Mouse (Mus musculus) limb, embryonic 12.5 days (tissue): Measurements from ENCODE around the gene Tmem91. TPM values are rescaled to one million over a fixed set of nuclear protein-coding genes. Genes with fewer than 3 reads are reported as not detected.
A peak's percentile ranks its signal among the peaks of the same experiment; 100 is the strongest.

Experiments
- ATAC-seq: fragments of 200-750 bp; cut with Nextera tagmentation; 2 replicates; pipeline ENCODE4 v1.8.0; 2017; ENCODE audit warnings: low read depth, moderate TSS enrichment; ENCODE audit not compliant: insufficient number of reproducible peaks, insufficient read depth, low FRiP score, low TSS enrichment
- H3K27ac ChIP-seq: fragments of 300-500 bp; sonication (generic); 2 replicates; pipeline ENCODE4 v1.5.1; 2016; ENCODE audit warnings: mild to moderate bottlenecking, moderate library complexity
- H3K27me3 ChIP-seq: fragments of 300-500 bp; sonication (generic); 2 replicates; pipeline ENCODE4 v1.6.1; 2016; ENCODE audit warnings: mild to moderate bottlenecking, moderate library complexity
- H3K36me3 ChIP-seq: fragments of 300-500 bp; sonication (generic); 2 replicates; pipeline ENCODE4 v1.6.1; 2016; ENCODE audit warnings: mild to moderate bottlenecking, moderate library complexity
- H3K4me1 ChIP-seq: fragments of 300-500 bp; sonication (generic); replicated peaks from 2 replicates; pipeline ENCODE4 v1.6.1; 2016
- H3K4me2 ChIP-seq: fragments of 300-500 bp; sonication (generic); 2 replicates; pipeline ENCODE4 v1.6.1; 2016; ENCODE audit warnings: mild to moderate bottlenecking, moderate library complexity
- H3K4me3 ChIP-seq: fragments of 300-500 bp; sonication (generic); replicated peaks from 2 replicates; pipeline ENCODE4 v1.5.1; 2016; ENCODE audit warnings: mild to moderate bottlenecking
- H3K9ac ChIP-seq: fragments of 300-500 bp; sonication (generic); replicated peaks from 2 replicates; pipeline ENCODE4 v1.6.1; 2016; ENCODE audit warnings: mild to moderate bottlenecking, moderate library complexity
- H3K9me3 ChIP-seq: fragments of 300-500 bp; sonication (generic); 2 replicates; pipeline ENCODE4 v1.6.1; 2016; ENCODE audit warnings: mild to moderate bottlenecking, moderate library complexity
- WGBS: fragments of 180-500 bp; shearing (Covaris S2); methylation state at CpG from one replicate; pipeline ENCODE4 v1.1.7; 2016; 5-methylcytosine and 5-hydroxymethylcytosine counted together
- polyA plus RNA-seq: library from polyadenylated mRNA; unstranded; fragments of >200 nt; fragmentation: Nextera tagmentation; extraction: Ambion mirVana; gene quantifications from 2 replicates; pipeline ENCODE4 v1.2.1, GENCODE M21; 2016

The Tmem91 gene
- polyA plus RNA-seq, 1 experiment from 2014 or later, result 3.1 TPM

- Histone ChIP-seq H3K4me3 (peak overlapping the region; percentile 61), H3K9me3 (no peaks in the 10 kb centered on the region), H3K4me1 (peaks cover 12% of the 10 kb centered on the region), H3K9ac (no peak overlapping the region), H3K36me3 (no peaks in the 10 kb centered on the region), H3K4me2 (peak overlapping the region; percentile 59), H3K27me3 (peaks cover 41% of the 10 kb centered on the region), H3K27ac (no peak overlapping the region)
- no peak for ATAC-seq
- 65% methylated on average over 15 of the region's 15 CpGs for WGBS
Observed at GRCm38 (mm10) chr7:25681341-25682231, 6.6 kb upstream of the Tmem91 start.

DNA sequence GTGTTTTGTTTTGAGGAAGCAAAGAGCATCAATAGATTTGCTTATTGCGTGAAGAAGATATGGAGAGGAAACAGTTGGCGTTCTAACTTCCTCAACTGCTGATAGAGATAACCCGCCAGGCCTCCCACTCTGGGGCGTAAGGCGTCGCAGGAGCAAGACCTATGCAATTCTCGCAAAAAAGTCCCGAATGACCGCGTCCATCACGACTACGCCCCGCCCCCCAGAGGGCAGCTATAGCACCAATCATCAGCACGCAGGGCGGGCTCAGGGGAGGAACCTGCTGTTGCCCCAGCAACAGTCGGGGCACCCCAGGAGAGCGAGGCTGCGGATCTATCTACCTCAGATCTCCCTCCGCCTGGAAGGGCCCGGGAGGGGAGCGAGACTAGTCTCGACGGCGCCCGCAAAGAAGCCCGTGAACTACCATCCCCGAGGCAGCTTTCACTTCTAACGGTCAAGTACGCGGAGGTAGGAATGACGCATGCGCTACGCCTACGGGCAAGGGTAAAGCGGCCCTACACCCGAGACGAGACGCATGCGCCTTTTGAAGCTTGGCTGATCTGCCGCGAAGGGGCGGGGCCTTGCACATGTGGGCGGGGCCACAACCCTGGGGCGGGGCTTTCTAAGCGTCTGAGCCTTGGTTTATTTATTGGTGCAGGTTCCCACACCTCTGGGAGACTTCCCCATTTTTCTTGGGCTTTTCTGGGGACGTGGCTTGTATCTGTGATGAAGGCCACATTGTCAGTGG lies 5.7 kb upstream of the Tmem91 start, which contains the start of gene B9d2:
B9d2 (plus strand) TSS at position 267 of the 745 bp plus-strand sequence.
- no peaks in the 10 kb centered on the region for H3K36me3 ChIP-seq
- peaks cover 41% of the 10 kb centered on the region for H3K27me3 ChIP-seq
- H3K9ac ChIP-seq, result peak within 1 kb of the TSS; percentile 60; the same call in 1 of the 2 replicates
- ATAC-seq, result peak; percentile 93
- peak within 1 kb of the TSS; percentile 61 for H3K4me3 ChIP-seq
- H3K27ac ChIP-seq, result peak within 1 kb of the TSS; percentile 94
- no peaks in the 10 kb centered on the region for H3K9me3 ChIP-seq
- under 1% methylated on average over 46 of the region's 46 CpGs for WGBS
- peak within 1 kb of the TSS; percentile 59 for H3K4me2 ChIP-seq
- H3K4me1 ChIP-seq, result peaks cover 4% of the 10 kb centered on the region; the same call in 1 of the 2 replicates

GRCm38 (mm10) chr7:25679971-25680370 lies 5.0 kb upstream of the Tmem91 start:
- WGBS, result 14% methylated on average over 6 of the region's 6 CpGs
- peaks cover 9% of the 10 kb centered on the region for H3K4me1 ChIP-seq

DNA sequence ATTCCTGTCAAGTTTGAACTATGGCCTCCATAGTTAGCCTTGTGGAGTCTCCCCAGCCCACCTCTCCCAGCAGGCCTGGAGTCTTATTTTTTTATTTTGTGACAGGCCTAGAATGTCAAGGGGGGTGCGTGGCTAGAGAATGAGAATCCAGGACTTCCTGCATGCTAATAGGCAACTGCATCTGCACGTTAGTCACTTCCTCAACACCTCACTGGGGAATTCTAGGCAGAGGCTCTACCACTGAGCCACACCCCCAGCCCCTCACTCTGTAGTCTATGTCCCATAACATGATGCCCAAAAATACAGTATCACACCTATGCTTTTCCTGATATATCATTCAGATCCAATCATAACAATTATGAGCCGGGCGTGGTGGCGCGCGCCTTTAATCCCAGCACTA lies 2.0 kb upstream of the Tmem91 start:
- H3K4me2 ChIP-seq, result no peak overlapping the region
- H3K27ac ChIP-seq, result no peak overlapping the region
- no peaks in the 10 kb centered on the region for H3K9me3 ChIP-seq
- no peak overlapping the region for H3K4me3 ChIP-seq
- no peak for ATAC-seq
- WGBS, result 89% methylated on average over 7 of the region's 7 CpGs
- H3K4me1 ChIP-seq, result peaks cover 16% of the 10 kb centered on the region
- no peaks in the 10 kb centered on the region for H3K36me3 ChIP-seq
- peaks cover 63% of the 10 kb centered on the region for H3K27me3 ChIP-seq
- no peak overlapping the region for H3K9ac ChIP-seq

More at GRCm38 (mm10) chr7:25679971-25680370, 5.0 kb upstream of the Tmem91 start:
- H3K4me3 ChIP-seq, result peak overlapping the region; percentile 61
- H3K4me2 ChIP-seq, result peak overlapping the region; percentile 59
- no peak overlapping the region for H3K9ac ChIP-seq
- ATAC-seq, result no peak
- peaks cover 41% of the 10 kb centered on the region for H3K27me3 ChIP-seq
- no peaks in the 10 kb centered on the region for H3K36me3 ChIP-seq
- H3K9me3 ChIP-seq, result no peaks in the 10 kb centered on the region
- H3K27ac ChIP-seq, result 0 out of 2 replicates have a peak overlapping the region, but pooled peaks have one; percentile 94

GRCm38 (mm10) chr7:25676085-25676781 lies 1.3 kb upstream of the Tmem91 start:
- H3K4me3 ChIP-seq, result no peak overlapping the region
- no peak overlapping the region for H3K9ac ChIP-seq
- no peak overlapping the region for H3K4me2 ChIP-seq
- H3K36me3 ChIP-seq, result no peaks in the 10 kb centered on the region
- peaks cover 63% of the 10 kb centered on the region for H3K27me3 ChIP-seq
- WGBS, result 76% methylated on average over 15 of the region's 15 CpGs
- no peak for ATAC-seq
- no peak overlapping the region for H3K27ac ChIP-seq
- peaks cover 12% of the 10 kb centered on the region for H3K4me1 ChIP-seq
- no peaks in the 10 kb centered on the region for H3K9me3 ChIP-seq

- WGBS, result 45% methylated on average over 6 of the region's 6 CpGs
- H3K36me3 ChIP-seq, result no peaks in the 10 kb centered on the region
- H3K4me1 ChIP-seq, result peaks cover 11% of the 10 kb centered on the region
- H3K9ac ChIP-seq, result no peak overlapping the region
- ATAC-seq, result no peak
- H3K27ac ChIP-seq, result no peak overlapping the region
- H3K9me3 ChIP-seq, result no peaks in the 10 kb centered on the region
- H3K27me3 ChIP-seq, result peaks cover 63% of the 10 kb centered on the region
- H3K4me2 ChIP-seq, result peak overlapping the region; percentile 58
- H3K4me3 ChIP-seq, result peak overlapping the region; percentile 35; the same call in 1 of the 2 replicates
Observed at GRCm38 (mm10) chr7:25675405-25675804, 439 bp upstream of the Tmem91 start.

- peak overlapping the region; percentile 35 for H3K4me3 ChIP-seq
- peak overlapping the region; percentile 40; the same call in 1 of the 2 replicates for H3K9ac ChIP-seq
Observed at GRCm38 (mm10) chr7:25674297-25674696, 669 bp downstream of the Tmem91 start.

DNA sequence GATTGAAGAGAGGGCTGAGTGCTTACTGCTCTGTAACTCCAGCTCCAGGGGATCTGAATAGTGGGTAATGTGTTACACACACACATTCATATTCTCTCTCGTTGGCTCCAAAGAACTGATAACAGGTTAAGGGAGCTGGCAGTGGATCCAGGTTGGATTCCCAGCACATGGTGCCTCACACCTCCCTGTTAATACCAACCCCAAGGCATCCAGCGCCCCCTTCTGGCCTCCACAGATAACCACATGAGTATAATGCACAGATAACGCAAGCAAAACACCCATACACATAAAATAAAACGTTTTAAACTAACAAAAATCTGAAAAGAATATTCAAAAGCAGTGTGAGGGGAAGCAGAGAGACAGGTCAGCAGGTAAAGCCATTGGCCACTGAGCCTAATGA lies 2.5 kb downstream of the Tmem91 start:
- Histone ChIP-seq H3K4me3 (no peak overlapping the region), H3K4me1 (peaks cover 11% of the 10 kb centered on the region)
- 48% methylated on average over 4 of the region's 4 CpGs for WGBS

More at GRCm38 (mm10) chr7:25674297-25674696, 669 bp downstream of the Tmem91 start:
- H3K27ac ChIP-seq, result no peak overlapping the region
- no peaks in the 10 kb centered on the region for H3K9me3 ChIP-seq
- H3K4me1 ChIP-seq, result peaks cover 11% of the 10 kb centered on the region
- no peak for ATAC-seq
- peak overlapping the region; percentile 58 for H3K4me2 ChIP-seq
- peaks cover 4% of the 10 kb centered on the region for H3K36me3 ChIP-seq
- peaks cover 60% of the 10 kb centered on the region for H3K27me3 ChIP-seq
- WGBS, result 25% methylated on average over 9 of the region's 9 CpGs

DNA sequence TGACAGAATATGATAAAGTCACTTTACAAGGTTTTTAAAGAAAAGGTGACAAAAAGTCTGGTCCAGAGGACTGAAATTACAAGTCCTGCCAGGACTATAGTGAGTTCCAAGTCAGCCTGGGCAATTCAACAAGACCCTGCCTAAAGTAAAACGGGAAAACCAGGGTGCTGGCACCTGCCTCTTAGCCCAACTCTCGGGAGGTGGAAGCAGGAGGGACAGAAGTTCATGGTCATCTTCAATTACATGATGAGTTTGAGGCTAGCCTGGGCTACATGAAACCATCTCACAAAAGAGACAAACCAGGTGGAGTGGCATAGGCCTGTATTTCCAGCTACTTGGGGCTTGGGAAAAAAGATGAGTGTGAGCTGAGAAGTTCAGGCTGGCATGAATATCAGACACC lies 3.3 kb downstream of the Tmem91 start:
- 78% methylated on average over 2 of the region's 2 CpGs for WGBS
- H3K9me3 ChIP-seq, result no peaks in the 10 kb centered on the region
- H3K27me3 ChIP-seq, result peaks cover 44% of the 10 kb centered on the region
- no peak overlapping the region for H3K4me2 ChIP-seq
- no peak overlapping the region for H3K4me3 ChIP-seq
- no peak for ATAC-seq
- H3K4me1 ChIP-seq, result peaks cover 11% of the 10 kb centered on the region
- no peak overlapping the region for H3K9ac ChIP-seq
- no peak overlapping the region for H3K27ac ChIP-seq
- H3K36me3 ChIP-seq, result peaks cover 30% of the 10 kb centered on the region

More for the DNA sequence above, 2.5 kb downstream of the Tmem91 start:
- no peak overlapping the region for H3K9ac ChIP-seq
- H3K4me2 ChIP-seq, result no peak overlapping the region
- no peak for ATAC-seq
- no peaks in the 10 kb centered on the region for H3K9me3 ChIP-seq
- H3K36me3 ChIP-seq, result peaks cover 23% of the 10 kb centered on the region
- peaks cover 48% of the 10 kb centered on the region for H3K27me3 ChIP-seq
- H3K27ac ChIP-seq, result no peak overlapping the region

DNA sequence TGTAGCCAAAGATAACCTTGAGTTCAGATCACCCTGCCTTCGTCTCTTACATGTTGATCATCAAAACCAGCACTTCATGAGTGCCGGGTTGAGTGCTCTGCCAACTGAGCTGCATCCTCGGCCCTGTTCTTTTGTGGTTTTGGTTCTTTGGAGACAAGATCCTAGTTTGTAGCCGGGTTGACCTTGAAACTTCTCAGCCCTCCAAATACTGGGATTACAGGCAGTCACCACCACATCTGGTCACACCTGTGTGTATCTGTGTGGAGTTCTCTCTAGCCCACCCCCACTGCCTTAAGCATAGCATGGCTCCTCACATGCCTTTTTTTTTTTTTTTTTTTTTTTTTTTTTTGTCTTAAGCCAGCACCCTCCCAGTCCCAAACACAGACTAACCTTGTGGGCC lies 4.9 kb downstream of the Tmem91 start:
- no peak overlapping the region for H3K27ac ChIP-seq
- H3K9me3 ChIP-seq, result no peaks in the 10 kb centered on the region
- WGBS, result 90% methylated on average over 4 of the region's 4 CpGs
- no peak overlapping the region for H3K9ac ChIP-seq
- no peak overlapping the region for H3K4me2 ChIP-seq
- ATAC-seq, result no peak
- peaks cover 28% of the 10 kb centered on the region for H3K27me3 ChIP-seq
- peaks cover 44% of the 10 kb centered on the region for H3K36me3 ChIP-seq
- H3K4me3 ChIP-seq, result no peak overlapping the region
- H3K4me1 ChIP-seq, result peaks cover 8% of the 10 kb centered on the region
